Mouse (Mus musculus): Measurements from ENCODE around the gene Gm49711. TPM values are rescaled to one million over a fixed set of nuclear protein-coding genes. Genes with fewer than 3 reads are reported as not detected.
A peak's percentile ranks its signal among the peaks of the same experiment; 100 is the strongest.

The Gm49711 gene
- total and polyA plus RNA-seq, 3 experiments = not detected

- TF ChIP-seq MEF2A (IDR thresholded peaks at IDR 0.05; ENCODE audit: borderline replicate concordance, low read depth, low read length) = no peak
- TF ChIP-seq ZC3H11A (IDR thresholded peaks at IDR 0.05; ENCODE audit: low read depth, low read length) = no peak
- TF ChIP-seq MYC (IDR thresholded peaks at IDR 0.05; ENCODE audit: low read depth, low read length) = 0 out of 2 replicates have a peak, but pooled peaks have one; percentile 18
- peak; percentile 50 for TF ChIP-seq BHLHE40 (IDR thresholded peaks at IDR 0.05; ENCODE audit: low read depth, low read length)
- TF ChIP-seq CHD2 (IDR thresholded peaks at IDR 0.05; ENCODE audit: low read length) = peak; percentile 87
- TF ChIP-seq ELF1 (IDR thresholded peaks at IDR 0.05; ENCODE audit: low read depth, low read length) = no peak
- no peak for TF ChIP-seq TBP (conservative IDR thresholded peaks at IDR 0.05; ENCODE audit: low read depth, low read length)
- TF ChIP-seq POLR2AphosphoS2 (IDR thresholded peaks at IDR 0.05; ENCODE audit: low read depth, low read length) = no peak
- TF ChIP-seq SIN3A (IDR thresholded peaks at IDR 0.05; ENCODE audit: low read length) = no peak
- TF ChIP-seq USF2 (conservative IDR thresholded peaks at IDR 0.05; ENCODE audit: low read depth, low read length) = no peak
- TF ChIP-seq SMC3 (IDR thresholded peaks at IDR 0.05; ENCODE audit: low read depth, low read length) = no peak
- TF ChIP-seq MAFK (IDR thresholded peaks at IDR 0.05; ENCODE audit: insufficient replicate concordance, low read length) = no peak
- no peak for TF ChIP-seq UBTF (IDR thresholded peaks at IDR 0.05; ENCODE audit: low read depth, low read length)
- no peaks in the 10 kb centered on the region for H3K27me3 ChIP-seq (replicated peaks)
- peaks cover 7 to 22% of the 10 kb centered on the region in 2 experiments for H3K4me1 ChIP-seq (ENCODE audit: control insufficient read depth in 1 of 2, insufficient read depth in 2 of 2)
- peak; percentile 69 for DNase-seq (ENCODE audit: extremely low read depth)
- H3K9me3 ChIP-seq (replicated peaks; ENCODE audit: low read length) = peaks cover 7% of the 10 kb centered on the region
- no peaks in the 10 kb centered on the region for H3K36me3 ChIP-seq (replicated peaks in 1 of 2; ENCODE audit: control insufficient read depth in 1 of 2, insufficient read depth in 1 of 2, low read length in 1 of 2)
- H3K9ac ChIP-seq (ENCODE audit: insufficient read depth, low read depth) = no peak overlapping the region
- H3K4me3 ChIP-seq (replicated peaks in 1 of 3; ENCODE audit: low read depth in 2 of 3, low read length in 2 of 3, poor library complexity in 1 of 3) = peak overlapping the region in 1 of 3 experiments; percentile 5
- no peaks in the 10 kb centered on the region for H3K79me2 ChIP-seq (replicated peaks; ENCODE audit: control insufficient read depth, extremely low read depth, insufficient read depth, poor library complexity, severe bottlenecking)
- H3K27ac ChIP-seq (ENCODE audit: insufficient read depth, low read depth) = no peak overlapping the region
- H3K4me2 ChIP-seq (ENCODE audit: insufficient read depth, low read depth, poor library complexity, severe bottlenecking) = no peak overlapping the region
- dilution Hi-C loops (cut with MboI; ENCODE audit: extremely low pct_ligation_motif_present, extremely low pct_unique_long_range_greater_than_20kb, low sequenced_read_pairs) = no loop called here
- in situ Hi-C loops (cut with MboI; ENCODE audit: low pct_ligation_motif_present, low pct_unique_long_range_greater_than_20kb, low sequenced_read_pairs) = no loop called here
Measured at GRCm38 (mm10) chr16:92037891-92038607, 20.1 kb upstream of the Gm49711 start.

- H3K9me3 ChIP-seq (replicated peaks; ENCODE audit: low read length) = peaks cover 7% of the 10 kb centered on the region
- no peaks in the 10 kb centered on the region for H3K79me2 ChIP-seq (replicated peaks; ENCODE audit: control insufficient read depth, extremely low read depth, insufficient read depth, poor library complexity, severe bottlenecking)
- no peak overlapping the region for H3K4me3 ChIP-seq (replicated peaks in 1 of 3; ENCODE audit: low read depth in 2 of 3, low read length in 2 of 3, poor library complexity in 1 of 3)
- H3K9ac ChIP-seq (ENCODE audit: insufficient read depth, low read depth) = no peak overlapping the region
- in situ Hi-C loops (cut with MboI; ENCODE audit: low pct_ligation_motif_present, low pct_unique_long_range_greater_than_20kb, low sequenced_read_pairs) (no loop called here), dilution Hi-C loops (cut with MboI; ENCODE audit: extremely low pct_ligation_motif_present, extremely low pct_unique_long_range_greater_than_20kb, low sequenced_read_pairs) (no loop called here)
- peaks cover 7 to 22% of the 10 kb centered on the region in 2 experiments for H3K4me1 ChIP-seq (ENCODE audit: control insufficient read depth in 1 of 2, insufficient read depth in 2 of 2)
- H3K27me3 ChIP-seq (replicated peaks) = no peaks in the 10 kb centered on the region
- no peaks in the 10 kb centered on the region for H3K36me3 ChIP-seq (replicated peaks in 1 of 2; ENCODE audit: control insufficient read depth in 1 of 2, insufficient read depth in 1 of 2, low read length in 1 of 2)
- H3K4me2 ChIP-seq (ENCODE audit: insufficient read depth, low read depth, poor library complexity, severe bottlenecking) = no peak overlapping the region
- TF ChIP-seq MAZ (IDR thresholded peaks at IDR 0.05; ENCODE audit: low read depth, low read length) (no peak), PAX5 (IDR thresholded peaks at IDR 0.05; ENCODE audit: low read length) (no peak), USF1 (IDR thresholded peaks at IDR 0.05; ENCODE audit: low read depth, low read length) (no peak), MAFK (IDR thresholded peaks at IDR 0.05; ENCODE audit: insufficient replicate concordance, low read length) (no peak), SMC3 (IDR thresholded peaks at IDR 0.05; ENCODE audit: low read depth, low read length) (no peak), JUND (conservative IDR thresholded peaks at IDR 0.05; ENCODE audit: low read depth, low read length) (no peak), BHLHE40 (IDR thresholded peaks at IDR 0.05; ENCODE audit: low read depth, low read length) (no peak), TBP (conservative IDR thresholded peaks at IDR 0.05; ENCODE audit: low read depth, low read length) (no peak), CHD1 (IDR thresholded peaks at IDR 0.05; ENCODE audit: low read depth, low read length) (no peak)
- DNase-seq (ENCODE audit: extremely low read depth) = no peak
- no peak overlapping the region for H3K27ac ChIP-seq (ENCODE audit: insufficient read depth, low read depth)
Measured at GRCm38 (mm10) chr16:92039421-92039820, 18.7 kb upstream of the Gm49711 start.
